Mouse (Mus musculus) limb, embryonic 15.5 days (tissue): ENCODE measurements around the gene Psmd14. TPM values are rescaled to one million over a fixed set of nuclear protein-coding genes. Genes with fewer than 3 reads are reported as not detected.

Experiments used
- ATAC-seq: fragments of 200-750 bp; cut with Nextera tagmentation; 2 replicates; pipeline ENCODE4 v1.8.0; 2017; ENCODE audit warnings: low read depth, moderate TSS enrichment; ENCODE audit not compliant: insufficient number of reproducible peaks, low FRiP score, low TSS enrichment
- H3K27ac ChIP-seq: fragments of 300-500 bp; sonication (generic); 2 replicates; pipeline ENCODE4 v1.5.1; 2015; ENCODE audit warnings: moderate library complexity, mild to moderate bottlenecking, inconsistent platforms
- H3K27me3 ChIP-seq: fragments of 300-500 bp; sonication (generic); 2 replicates; pipeline ENCODE4 v1.6.1; 2015; ENCODE audit warnings: inconsistent platforms
- H3K36me3 ChIP-seq: fragments of 300-500 bp; sonication (generic); 2 replicates; pipeline ENCODE4 v1.6.1; 2015; ENCODE audit warnings: inconsistent platforms
- H3K4me1 ChIP-seq: fragments of 300-500 bp; sonication (generic); 2 replicates; pipeline ENCODE4 v1.6.1; 2015; ENCODE audit warnings: inconsistent platforms
- H3K4me2 ChIP-seq: fragments of 300-500 bp; sonication (generic); 2 replicates; pipeline ENCODE4 v1.6.1; 2015; ENCODE audit warnings: mild to moderate bottlenecking, inconsistent platforms
- H3K4me3 ChIP-seq: fragments of 300-500 bp; sonication (generic); 2 replicates; pipeline ENCODE4 v1.5.1; 2015; ENCODE audit warnings: mild to moderate bottlenecking, inconsistent platforms
- H3K9ac ChIP-seq: fragments of 300-500 bp; sonication (generic); 2 replicates; pipeline ENCODE4 v1.6.1; 2015; ENCODE audit warnings: inconsistent platforms
- H3K9me3 ChIP-seq: fragments of 300-500 bp; sonication (generic); 2 replicates; pipeline ENCODE4 v1.6.1; 2016; ENCODE audit warnings: inconsistent platforms
- WGBS: fragments of 180-500 bp; shearing (Covaris S2); methylation state at CpG from one replicate; pipeline ENCODE4 v1.1.7; 2015; 5-methylcytosine and 5-hydroxymethylcytosine counted together
- microRNA-seq: library from miRNA; unstranded; fragments of <30 nt; microRNA quantifications from one replicate; pipeline ENCODE4, GENCODE M21; 2016
- polyA plus RNA-seq: library from polyadenylated mRNA; unstranded; fragments of >200 nt; fragmentation: Nextera tagmentation; extraction: Ambion mirVana; gene quantifications from 2 replicates; pipeline ENCODE4 v1.2.1, GENCODE M21; 2015

Psmd14 gene
- polyA plus RNA-seq, 1 experiment from 2014 or later: 158 TPM

DNA sequence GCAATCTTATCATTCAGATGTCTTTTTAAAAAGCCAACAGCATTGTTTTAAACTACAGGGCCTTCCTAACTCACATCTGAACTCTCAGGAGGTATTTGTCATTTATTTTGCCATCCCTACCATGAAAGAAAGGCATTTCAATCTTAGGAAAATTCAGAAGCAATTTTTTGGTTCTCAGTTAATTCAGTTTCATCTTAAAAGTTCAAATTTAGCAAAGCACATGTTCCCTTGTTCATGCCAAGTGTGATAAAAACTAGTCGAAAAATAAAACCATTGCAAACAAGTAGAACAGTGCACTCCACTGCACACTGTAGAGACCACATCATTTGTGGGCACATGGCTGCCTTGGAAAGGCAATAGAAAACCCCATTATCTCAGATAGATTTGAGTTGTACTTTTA lies 106.7 kb downstream of the Psmd14 start:
- H3K9me3 ChIP-seq: no peaks in the 10 kb centered on the region

DNA sequence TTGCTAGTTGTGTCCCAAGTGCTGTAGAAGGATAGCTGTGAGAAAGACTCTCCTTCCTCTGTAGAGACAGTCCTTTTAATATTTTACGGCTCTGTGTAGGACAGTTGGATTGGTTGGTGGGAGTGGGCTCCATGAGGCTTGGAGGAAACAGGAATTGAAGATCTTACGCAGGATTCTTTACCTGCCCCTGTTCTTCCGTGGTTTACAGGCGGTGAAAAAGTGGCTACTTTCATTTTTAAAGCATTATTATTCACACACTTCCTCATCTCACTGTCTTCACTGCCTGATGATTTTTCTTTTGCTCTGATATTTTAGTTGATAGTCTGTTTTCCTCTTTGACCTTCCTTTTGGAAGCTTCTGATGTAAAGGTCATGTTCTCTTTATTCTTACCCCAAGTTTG lies 108.7 kb downstream of the Psmd14 start:
- ATAC-seq: no peak
- no peak overlapping the region for H3K4me2 ChIP-seq
- H3K9me3 ChIP-seq: no peaks in the 10 kb centered on the region
- no peak overlapping the region for H3K9ac ChIP-seq
- no peak overlapping the region for H3K4me3 ChIP-seq
- peaks cover 6% of the 10 kb centered on the region; the same call in 1 of the 2 replicates for H3K27me3 ChIP-seq
- 70% methylated on average over 4 of the region's 4 CpGs for WGBS
- H3K4me1 ChIP-seq: peaks cover 9% of the 10 kb centered on the region
- no peak overlapping the region for H3K27ac ChIP-seq
- no peaks in the 10 kb centered on the region for H3K36me3 ChIP-seq

More for the DNA sequence above, 106.7 kb downstream of the Psmd14 start:
- H3K4me3 ChIP-seq: no peak overlapping the region
- H3K27ac ChIP-seq: no peak overlapping the region
- H3K4me2 ChIP-seq: no peak overlapping the region
- H3K9ac ChIP-seq: no peak overlapping the region
- H3K4me1 ChIP-seq: peaks cover 15% of the 10 kb centered on the region
- no peak for ATAC-seq
- H3K36me3 ChIP-seq: no peaks in the 10 kb centered on the region
- WGBS: 76% methylated on average over 1 of the region's 1 CpGs
- peaks cover 21% of the 10 kb centered on the region for H3K27me3 ChIP-seq

DNA sequence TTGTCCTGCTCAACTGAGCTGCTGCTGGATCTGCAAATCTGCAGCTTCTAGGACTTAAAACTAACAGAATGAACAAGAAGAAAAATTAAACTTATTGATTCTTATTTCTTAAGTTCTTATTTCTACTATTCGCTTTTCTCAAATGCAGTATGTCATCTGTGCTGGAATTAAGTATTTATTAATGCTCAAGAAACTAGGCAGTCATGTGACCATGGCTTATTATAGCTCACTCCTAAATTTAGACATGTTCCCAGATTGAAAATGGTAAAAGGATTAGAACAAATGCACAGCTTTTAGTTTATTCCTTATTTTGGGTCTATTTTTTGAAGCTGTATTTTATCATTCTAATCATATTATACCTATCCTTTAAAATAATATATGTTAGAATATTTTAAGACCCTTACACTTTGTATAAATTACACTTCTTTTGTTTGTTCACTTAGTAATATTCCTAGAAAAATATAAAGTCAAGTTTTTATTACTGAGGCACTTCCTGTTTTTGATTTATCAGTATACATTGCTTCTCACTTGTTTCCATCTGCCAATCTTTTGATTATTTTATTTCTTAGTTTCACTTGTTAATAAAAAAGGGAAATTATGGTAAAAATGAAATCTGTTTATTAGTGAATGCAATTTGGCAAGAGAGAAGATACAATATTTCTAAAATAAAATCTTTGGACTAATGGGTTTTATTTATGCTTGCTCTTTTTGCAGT lies 112.1 kb downstream of the Psmd14 start:
- 79% methylated on average over 1 of the region's 1 CpGs for WGBS
- Histone ChIP-seq H3K36me3 (no peaks in the 10 kb centered on the region), H3K27ac (no peak overlapping the region), H3K4me1 (no peaks in the 10 kb centered on the region), H3K9me3 (no peaks in the 10 kb centered on the region), H3K4me2 (no peak overlapping the region), H3K9ac (no peak overlapping the region), H3K4me3 (no peak overlapping the region), H3K27me3 (no peaks in the 10 kb centered on the region)
- no peak for ATAC-seq

DNA sequence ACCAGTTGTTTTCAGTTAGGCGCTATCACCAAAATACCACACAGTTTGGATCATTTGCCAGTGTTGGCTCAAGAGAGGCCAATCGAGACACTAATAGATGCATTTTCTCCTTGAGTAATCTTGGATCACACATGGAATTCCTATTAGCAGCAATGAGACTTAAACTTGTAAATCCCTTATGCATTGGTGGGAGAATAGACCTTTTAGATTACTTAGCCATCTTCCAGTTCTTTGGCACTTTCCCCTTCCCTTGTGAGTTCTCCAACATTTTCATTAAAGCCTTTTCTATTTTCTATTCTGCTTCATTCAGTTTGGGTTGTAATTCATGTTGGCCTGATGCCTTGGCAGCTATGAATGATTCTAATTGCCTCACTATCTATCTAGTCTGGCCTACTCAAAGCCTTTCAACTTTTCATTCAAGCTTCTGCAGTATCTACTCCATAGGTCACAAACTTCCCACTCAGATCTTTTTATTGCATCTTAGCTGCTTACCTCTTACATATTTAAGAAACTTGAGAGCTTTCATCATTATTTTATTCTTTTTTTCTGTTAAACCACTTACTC lies 125.8 kb downstream of the Psmd14 start:
- H3K9ac ChIP-seq: no peak overlapping the region
- no peak overlapping the region for H3K4me3 ChIP-seq
- H3K4me1 ChIP-seq: no peaks in the 10 kb centered on the region
- H3K9me3 ChIP-seq: no peaks in the 10 kb centered on the region
- ATAC-seq: no peak
- no peak overlapping the region for H3K4me2 ChIP-seq
- H3K27ac ChIP-seq: no peak overlapping the region
- 77% methylated on average over 2 of the region's 2 CpGs for WGBS
- no peaks in the 10 kb centered on the region for H3K27me3 ChIP-seq
- H3K36me3 ChIP-seq: no peaks in the 10 kb centered on the region

Small RNA genes within 50 kb of the gene (microRNA-seq; reads per million reads assigned to microRNA genes)
- gene Gm22403: not detected

Other genes with a start within 250 kb of the Psmd14 start
- gene Tank, start 133.1 kb upstream of the Psmd14 start, polyA plus RNA-seq: 28.0 and 29.8 TPM in 2 replicates
- 0.16 and 0.26 TPM in 2 replicates for gene Tbr1, start 91.2 kb downstream of the Psmd14 start, polyA plus RNA-seq